Mouse (Mus musculus): ENCODE data around the gene Tspan18. TPM values are rescaled to one million over a fixed set of nuclear protein-coding genes. Genes with fewer than 3 reads are reported as not detected.

The Tspan18 gene
- polyA plus RNA-seq, 1 experiment from 2014 or later: 44.8 TPM

DNA sequence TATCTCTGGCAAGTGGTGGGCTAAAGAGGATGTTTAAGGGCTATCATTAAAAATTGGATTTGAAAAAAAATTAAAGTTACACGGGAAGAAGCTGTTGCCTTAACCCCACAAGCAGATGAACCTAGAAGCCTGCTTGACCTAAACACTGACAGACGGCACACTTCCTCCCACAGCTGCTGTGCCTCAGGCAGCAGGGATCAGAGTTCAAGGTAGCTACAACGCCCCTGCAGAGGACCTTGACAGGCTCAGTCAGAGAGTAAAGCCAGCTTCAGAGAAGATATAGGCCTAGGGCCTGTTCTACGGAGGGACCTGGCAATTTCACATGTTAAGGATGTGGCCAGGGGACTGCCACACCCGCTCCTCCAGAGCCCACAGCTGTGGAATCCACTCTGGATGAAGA is 161.8 kb downstream of the Tspan18 start:
- Histone ChIP-seq H3K4me3 (replicated peaks) (no peak overlapping the region), H3K27ac (no peak overlapping the region), H3K9me3 (replicated peaks) (no peaks in the 10 kb centered on the region), H3K4me2 (no peak overlapping the region), H3K9ac (no peak overlapping the region), H3K27me3 (peaks cover 14% of the 10 kb centered on the region), H3K4me1 (peaks cover 43% of the 10 kb centered on the region), H3K36me3 (no peaks in the 10 kb centered on the region)
- no peak for ATAC-seq (replicated peaks; ENCODE audit: low FRiP score)
- 37% methylated on average over 5 of the region's 5 CpGs for WGBS

DNA sequence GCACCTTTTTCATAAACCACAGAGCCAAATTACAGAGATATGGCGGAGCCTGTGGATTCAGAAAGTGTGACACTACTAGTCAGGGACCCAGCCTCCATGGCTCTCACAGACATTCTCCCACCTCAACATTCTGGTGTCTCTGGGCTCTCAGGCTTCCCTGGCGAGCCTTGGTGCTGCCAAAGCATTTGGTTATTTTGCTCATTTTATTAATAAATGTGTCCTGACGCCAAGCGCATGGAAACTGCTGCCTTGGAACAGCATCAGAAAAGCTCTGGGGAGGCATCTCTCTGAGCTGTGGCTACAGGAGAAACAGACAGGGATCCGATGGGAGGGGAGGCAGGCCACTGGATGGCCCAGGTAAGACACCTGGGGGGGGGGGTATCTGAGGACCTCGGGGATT is 162.4 kb downstream of the Tspan18 start:
- WGBS: 85% methylated on average over 6 of the region's 6 CpGs
- no peak overlapping the region for H3K9ac ChIP-seq
- no peaks in the 10 kb centered on the region for H3K9me3 ChIP-seq (replicated peaks)
- no peak for ATAC-seq (replicated peaks; ENCODE audit: low FRiP score)
- H3K4me2 ChIP-seq: no peak overlapping the region
- H3K4me1 ChIP-seq: peaks cover 37% of the 10 kb centered on the region
- H3K4me3 ChIP-seq (replicated peaks): no peak overlapping the region
- peaks cover 15% of the 10 kb centered on the region for H3K27me3 ChIP-seq
- H3K27ac ChIP-seq: no peak overlapping the region
- H3K36me3 ChIP-seq: no peaks in the 10 kb centered on the region

DNA sequence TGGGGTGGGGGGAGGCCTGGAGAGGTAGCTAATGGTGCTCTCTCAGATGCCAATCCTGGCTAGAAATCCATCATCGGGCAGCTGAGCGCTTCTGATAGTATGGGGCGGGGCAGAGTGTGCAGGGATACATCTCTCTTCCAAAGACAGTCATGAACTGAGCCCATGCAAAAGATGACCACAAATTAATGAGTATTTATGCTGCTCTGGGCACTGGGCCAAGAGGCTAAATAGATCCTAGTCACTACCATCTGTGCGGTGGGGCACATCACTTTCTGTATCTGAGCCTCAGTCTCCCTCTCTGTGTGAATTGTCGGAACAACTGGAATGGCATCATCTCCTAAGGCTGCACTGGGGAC is 163.5 kb downstream of the Tspan18 start:
- H3K4me1 ChIP-seq: peaks cover 26% of the 10 kb centered on the region
- H3K4me3 ChIP-seq (replicated peaks): no peak overlapping the region
- H3K27me3 ChIP-seq: peaks cover 18% of the 10 kb centered on the region
- H3K9me3 ChIP-seq (replicated peaks): no peaks in the 10 kb centered on the region
- no peak for ATAC-seq (replicated peaks; ENCODE audit: low FRiP score)
- no peak overlapping the region for H3K9ac ChIP-seq
- H3K4me2 ChIP-seq: no peak overlapping the region
- no peaks in the 10 kb centered on the region for H3K36me3 ChIP-seq
- 68% methylated on average over 5 of the region's 5 CpGs for WGBS
- H3K27ac ChIP-seq: no peak overlapping the region

GRCm38 (mm10) chr2:93170156-93170844 is 164.0 kb downstream of the Tspan18 start:
- no peaks in the 10 kb centered on the region for H3K9me3 ChIP-seq (replicated peaks)
- H3K27ac ChIP-seq: no peak overlapping the region
- H3K4me2 ChIP-seq: no peak overlapping the region
- no peak overlapping the region for H3K9ac ChIP-seq
- no peaks in the 10 kb centered on the region for H3K36me3 ChIP-seq
- peaks cover 18% of the 10 kb centered on the region for H3K27me3 ChIP-seq
- 69% methylated on average over 19 of the region's 19 CpGs for WGBS
- no peak overlapping the region for H3K4me3 ChIP-seq (replicated peaks)
- peaks cover 21% of the 10 kb centered on the region for H3K4me1 ChIP-seq
- ATAC-seq (replicated peaks; ENCODE audit: low FRiP score): no peak

- ATAC-seq (replicated peaks; ENCODE audit: low FRiP score): no peak
- H3K9ac ChIP-seq: no peak overlapping the region
- H3K27me3 ChIP-seq: peaks cover 18% of the 10 kb centered on the region
- H3K27ac ChIP-seq: no peak overlapping the region
- no peaks in the 10 kb centered on the region for H3K36me3 ChIP-seq
- H3K4me2 ChIP-seq: no peak overlapping the region
- H3K4me3 ChIP-seq (replicated peaks): no peak overlapping the region
- 78% methylated on average over 14 of the region's 14 CpGs for WGBS
- H3K4me1 ChIP-seq: peaks cover 21% of the 10 kb centered on the region
- H3K9me3 ChIP-seq (replicated peaks): no peaks in the 10 kb centered on the region
Measured at GRCm38 (mm10) chr2:93166734-93167406, 167.4 kb downstream of the Tspan18 start.

DNA sequence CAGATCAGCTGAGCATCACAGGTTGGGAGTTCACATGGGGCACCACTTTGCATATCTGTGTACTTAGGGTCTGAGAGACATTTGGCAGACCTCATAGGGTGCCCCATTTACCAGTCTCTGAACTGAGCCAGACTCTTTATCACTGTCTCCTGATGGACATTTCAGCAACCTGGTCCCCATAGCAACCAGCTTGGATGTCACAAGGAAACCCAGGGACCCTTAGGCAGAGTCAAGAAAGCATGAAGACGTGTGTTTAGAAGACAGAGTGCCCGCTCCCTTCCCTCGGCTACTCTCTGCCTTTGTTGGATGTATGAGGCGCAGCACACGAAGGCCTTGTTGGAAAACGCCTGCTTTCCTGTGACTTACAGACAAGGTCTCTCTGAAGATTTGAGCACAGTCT is 168.0 kb downstream of the Tspan18 start:
- no peaks in the 10 kb centered on the region for H3K9me3 ChIP-seq (replicated peaks)
- H3K4me2 ChIP-seq: no peak overlapping the region
- WGBS: 80% methylated on average over 6 of the region's 6 CpGs
- H3K27ac ChIP-seq: no peak overlapping the region
- peaks cover 21% of the 10 kb centered on the region for H3K4me1 ChIP-seq
- H3K9ac ChIP-seq: no peak overlapping the region
- peaks cover 22% of the 10 kb centered on the region for H3K27me3 ChIP-seq
- no peaks in the 10 kb centered on the region for H3K36me3 ChIP-seq
- H3K4me3 ChIP-seq (replicated peaks): no peak overlapping the region
- ATAC-seq (replicated peaks; ENCODE audit: low FRiP score): no peak

DNA sequence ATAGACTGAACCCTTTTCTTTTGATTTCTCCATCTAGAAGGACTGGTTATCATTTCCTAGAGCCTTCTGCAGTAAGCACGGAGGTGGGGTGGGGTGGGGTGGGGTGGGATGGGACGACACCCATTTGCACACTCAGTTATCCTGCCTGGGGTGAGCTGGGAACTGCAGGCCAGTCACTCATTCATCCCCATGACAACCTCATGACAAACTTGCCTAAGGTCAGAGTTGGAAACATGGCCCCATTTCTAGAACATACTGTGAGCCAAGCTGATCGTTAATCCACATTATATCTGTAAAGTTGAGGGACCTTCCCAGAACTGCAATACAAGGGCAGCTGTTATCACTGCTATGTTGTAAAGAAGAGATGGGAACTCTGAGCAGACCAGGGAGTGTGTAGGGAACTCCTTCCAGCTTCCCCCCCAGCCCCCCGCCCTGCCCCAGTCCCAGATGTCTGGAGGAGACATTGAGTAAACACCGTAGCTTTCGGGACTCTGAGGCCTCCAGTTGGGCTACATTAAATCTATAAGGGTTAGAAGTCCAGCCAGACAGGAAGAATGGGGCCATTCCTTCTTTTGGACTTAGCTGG is 170.5 kb downstream of the Tspan18 start:
- WGBS: 51% methylated on average over 6 of the region's 6 CpGs
- H3K9ac ChIP-seq: no peak overlapping the region
- no peaks in the 10 kb centered on the region for H3K36me3 ChIP-seq
- ATAC-seq (replicated peaks; ENCODE audit: low FRiP score): no peak
- no peak overlapping the region for H3K27ac ChIP-seq
- H3K9me3 ChIP-seq (replicated peaks): no peaks in the 10 kb centered on the region
- no peak overlapping the region for H3K4me3 ChIP-seq (replicated peaks)
- peaks cover 18% of the 10 kb centered on the region; the same call in 1 of the 2 replicates for H3K4me1 ChIP-seq
- H3K27me3 ChIP-seq: 0 out of 2 replicates have a peak, but pooled peaks cover 8% of the 10 kb centered on the region
- H3K4me2 ChIP-seq: no peak overlapping the region

DNA sequence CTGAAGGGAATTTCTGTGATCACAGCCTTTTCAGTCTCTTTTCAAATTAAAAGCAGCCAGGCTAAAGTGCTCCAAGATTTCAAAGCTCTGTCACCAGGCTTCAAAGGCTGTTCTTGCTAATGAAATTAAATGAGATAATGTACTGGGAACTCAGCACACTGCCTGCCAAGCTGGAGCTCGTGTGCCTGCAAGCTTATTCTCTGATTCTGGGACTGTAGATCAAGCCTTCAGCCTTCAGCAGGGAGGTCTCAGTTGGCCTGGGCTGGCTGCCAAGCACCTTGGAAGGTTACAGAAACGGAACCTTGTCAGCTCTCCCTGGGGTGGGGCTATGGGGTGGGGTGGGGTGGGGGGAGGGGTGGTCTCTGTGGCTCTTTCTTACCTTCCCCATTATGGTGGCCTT is 171.0 kb downstream of the Tspan18 start:
- Histone ChIP-seq H3K4me3 (replicated peaks) (no peak overlapping the region), H3K27ac (no peak overlapping the region), H3K9ac (no peak overlapping the region), H3K4me2 (no peak overlapping the region), H3K4me1 (peaks cover 18% of the 10 kb centered on the region; the same call in 1 of the 2 replicates), H3K36me3 (no peaks in the 10 kb centered on the region), H3K27me3 (0 out of 2 replicates have a peak, but pooled peaks cover 8% of the 10 kb centered on the region), H3K9me3 (replicated peaks) (no peaks in the 10 kb centered on the region)
- ATAC-seq (replicated peaks; ENCODE audit: low FRiP score): no peak
- 33% methylated on average over 2 of the region's 2 CpGs for WGBS

DNA sequence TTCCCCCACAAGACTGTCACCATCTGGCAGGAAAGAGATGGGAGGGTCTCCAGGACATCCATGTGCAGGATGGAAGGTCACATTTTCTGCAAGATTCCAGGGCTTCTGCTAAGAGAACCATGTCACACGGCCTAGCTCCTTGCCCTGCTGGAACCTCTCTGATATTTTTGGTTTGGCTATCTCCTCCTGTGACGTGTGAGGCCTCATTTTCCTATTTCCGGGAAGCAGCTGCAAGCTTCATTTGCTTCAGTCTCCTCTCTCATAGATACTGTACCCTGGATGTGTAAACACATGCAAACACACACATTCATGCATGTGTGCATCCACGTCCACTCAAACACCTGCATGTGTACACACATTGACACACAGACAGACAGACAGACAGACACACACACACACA is 171.5 kb downstream of the Tspan18 start:
- ATAC-seq (replicated peaks; ENCODE audit: low FRiP score): no peak
- Histone ChIP-seq H3K4me3 (replicated peaks) (no peak overlapping the region), H3K36me3 (no peaks in the 10 kb centered on the region), H3K9ac (no peak overlapping the region), H3K4me1 (peaks cover 18% of the 10 kb centered on the region; the same call in 1 of the 2 replicates), H3K27me3 (0 out of 2 replicates have a peak, but pooled peaks cover 8% of the 10 kb centered on the region), H3K27ac (no peak overlapping the region), H3K4me2 (no peak overlapping the region), H3K9me3 (replicated peaks) (no peaks in the 10 kb centered on the region)
- WGBS: 70% methylated on average over 4 of the region's 4 CpGs

GRCm38 (mm10) chr2:93161914-93162664 is 172.2 kb downstream of the Tspan18 start:
- Histone ChIP-seq H3K4me1 (peaks cover 18% of the 10 kb centered on the region; the same call in 1 of the 2 replicates), H3K9me3 (replicated peaks) (no peaks in the 10 kb centered on the region), H3K4me3 (replicated peaks) (no peak overlapping the region), H3K27me3 (0 out of 2 replicates have a peak, but pooled peaks cover 8% of the 10 kb centered on the region), H3K9ac (no peak overlapping the region), H3K36me3 (no peaks in the 10 kb centered on the region), H3K27ac (no peak overlapping the region), H3K4me2 (no peak overlapping the region)
- no peak for ATAC-seq (replicated peaks; ENCODE audit: low FRiP score)
- 67% methylated on average over 7 of the region's 7 CpGs for WGBS

GRCm38 (mm10) chr2:93160467-93161035 is 173.8 kb downstream of the Tspan18 start:
- 78% methylated on average over 4 of the region's 4 CpGs for WGBS
- Histone ChIP-seq H3K4me2 (no peak overlapping the region), H3K4me1 (peaks cover 18% of the 10 kb centered on the region; the same call in 1 of the 2 replicates), H3K27ac (no peak overlapping the region), H3K36me3 (no peaks in the 10 kb centered on the region), H3K4me3 (replicated peaks) (no peak overlapping the region), H3K9ac (no peak overlapping the region), H3K27me3 (0 out of 2 replicates have a peak, but pooled peaks cover 5% of the 10 kb centered on the region), H3K9me3 (replicated peaks) (no peaks in the 10 kb centered on the region)
- ATAC-seq (replicated peaks; ENCODE audit: low FRiP score): no peak
